Mouse (Mus musculus) kidney, adult 11 months (tissue): ENCODE data around the gene Bicra.

Experiments used
- DNase-seq: peaks from one replicate; pipeline ENCODE4 v3.0.0; 2022

Bicra gene

GRCm38 (mm10) chr7:16046481-16047337 is 1.0 kb downstream of the Bicra start:
- peak; percentile 82 for DNase-seq

GRCm38 (mm10) chr7:16046101-16046480 is 1.6 kb downstream of the Bicra start:
- DNase-seq: peak; percentile 54

- DNase-seq: no peak
Observed at GRCm38 (mm10) chr7:16045538-16045937, 2.2 kb downstream of the Bicra start.

- DNase-seq: no peak
Observed at GRCm38 (mm10) chr7:16044531-16044930, 3.2 kb downstream of the Bicra start.

GRCm38 (mm10) chr7:16043861-16044435 is 3.8 kb downstream of the Bicra start:
- DNase-seq: no peak

- DNase-seq: no peak
Observed at GRCm38 (mm10) chr7:16042850-16043775, 4.6 kb downstream of the Bicra start.

- no peak for DNase-seq
Observed at GRCm38 (mm10) chr7:16041208-16041607, 6.5 kb downstream of the Bicra start.

GRCm38 (mm10) chr7:16039363-16039762 is 8.4 kb downstream of the Bicra start:
- no peak for DNase-seq

- DNase-seq: no peak
Observed at GRCm38 (mm10) chr7:16036972-16037371, 10.7 kb downstream of the Bicra start.

- DNase-seq: peak; percentile 48
Observed at GRCm38 (mm10) chr7:16033580-16034461, 13.9 kb downstream of the Bicra start.

GRCm38 (mm10) chr7:16033059-16033458 is 14.7 kb downstream of the Bicra start:
- no peak for DNase-seq

- DNase-seq: no peak
Observed at GRCm38 (mm10) chr7:16031072-16031471, 16.6 kb downstream of the Bicra start.

GRCm38 (mm10) chr7:16028102-16028927 is 19.4 kb downstream of the Bicra start:
- peak; percentile 77 for DNase-seq

- no peak for DNase-seq
Observed at GRCm38 (mm10) chr7:16024603-16025222, 23.0 kb downstream of the Bicra start.

- no peak for DNase-seq
Observed at GRCm38 (mm10) chr7:16019256-16020094, 28.2 kb downstream of the Bicra start.

- no peak for DNase-seq
Observed at GRCm38 (mm10) chr7:16018016-16018810, 29.5 kb downstream of the Bicra start.

GRCm38 (mm10) chr7:16015384-16015783 is 32.3 kb downstream of the Bicra start:
- no peak for DNase-seq

- peak; percentile 69 for DNase-seq
Observed at GRCm38 (mm10) chr7:16014521-16015175, 33.1 kb downstream of the Bicra start.
